Mouse (Mus musculus) thymus, adult 2 months (tissue): ENCODE measurements around the gene Anks1b.

Source experiments
- CTCF ChIP-seq: fragments of 200-500 bp; IDR thresholded peaks from 2 replicates; pipeline ENCODE4 v1.5.1; 2012; ENCODE audit warnings: mild to moderate bottlenecking, control low read depth, low read length, moderate library complexity, borderline replicate concordance; ENCODE audit not compliant: control insufficient read depth, poor library complexity, insufficient read depth; ENCODE audit errors: extremely low read depth
- POLR2A ChIP-seq: fragments of 200-500 bp; IDR thresholded peaks from 2 replicates; pipeline ENCODE4 v1.6.1; 2012; ENCODE audit warnings: mild to moderate bottlenecking, low read length, control low read depth, moderate library complexity; ENCODE audit not compliant: control insufficient read depth, poor library complexity, insufficient read depth; ENCODE audit errors: extremely low read depth

DNA sequence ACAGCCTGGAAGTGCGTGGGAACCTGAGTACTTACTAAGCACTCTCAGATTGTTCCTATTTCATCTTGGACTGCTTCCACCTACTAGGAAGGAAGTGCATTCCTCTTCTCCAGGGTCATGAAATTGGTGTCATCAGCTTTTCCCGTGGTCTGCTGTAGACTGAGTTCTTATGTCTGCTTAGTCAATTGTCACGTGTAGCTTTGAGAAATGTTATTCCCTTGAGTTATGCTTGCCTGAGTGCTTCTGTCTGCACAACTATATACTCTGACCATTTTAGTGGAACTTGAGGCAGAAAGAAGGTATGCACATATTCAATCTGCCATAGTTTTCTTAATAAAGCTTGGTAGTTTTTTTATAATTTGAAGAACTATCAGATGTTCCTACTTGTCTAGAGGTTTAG, 243.6 kb downstream of the Anks1b start:
- TF ChIP-seq CTCF, result no peak
- no peak for TF ChIP-seq POLR2A
